Mouse (Mus musculus): ENCODE data around the gene Luzp1. TPM values are rescaled to one million over a fixed set of nuclear protein-coding genes. Genes with fewer than 3 reads are reported as not detected.

Gene Luzp1
- polyA plus RNA-seq, 1 experiment from 2014 or later: 101 TPM

GRCm38 (mm10) chr4:136560270-136560991 lies 90.9 kb downstream of the Luzp1 start:
- Histone ChIP-seq H3K36me3 (replicated peaks) (peaks cover 90% of the 10 kb centered on the region), H3K4me1 (no peaks in the 10 kb centered on the region), H3K27ac (no peak overlapping the region), H3K4me2 (no peak overlapping the region), H3K9me3 (no peaks in the 10 kb centered on the region), H3K27me3 (no peaks in the 10 kb centered on the region), H3K4me3 (replicated peaks) (no peak overlapping the region), H3K9ac (no peak overlapping the region)
- ATAC-seq (ENCODE audit: low FRiP score): no peak
- WGBS: 93% methylated on average over 8 of the region's 8 CpGs

- H3K4me2 ChIP-seq: no peak overlapping the region
- WGBS: 80% methylated on average over 6 of the region's 6 CpGs
- ATAC-seq (ENCODE audit: low FRiP score): no peak
- no peaks in the 10 kb centered on the region for H3K27me3 ChIP-seq
- no peaks in the 10 kb centered on the region for H3K4me1 ChIP-seq
- no peaks in the 10 kb centered on the region for H3K9me3 ChIP-seq
- no peak overlapping the region for H3K27ac ChIP-seq
- no peak overlapping the region for H3K9ac ChIP-seq
- peaks cover 92% of the 10 kb centered on the region for H3K36me3 ChIP-seq (replicated peaks)
- H3K4me3 ChIP-seq (replicated peaks): no peak overlapping the region
Measured at GRCm38 (mm10) chr4:136562755-136563154, 93.2 kb downstream of the Luzp1 start.

- Histone ChIP-seq H3K9ac (no peak overlapping the region), H3K36me3 (replicated peaks) (peaks cover 81% of the 10 kb centered on the region), H3K4me3 (replicated peaks) (no peak overlapping the region), H3K9me3 (no peaks in the 10 kb centered on the region), H3K4me1 (no peaks in the 10 kb centered on the region), H3K4me2 (no peak overlapping the region), H3K27me3 (no peaks in the 10 kb centered on the region), H3K27ac (no peak overlapping the region)
- WGBS: 87% methylated on average over 3 of the region's 3 CpGs
- no peak for ATAC-seq (ENCODE audit: low FRiP score)
Measured at GRCm38 (mm10) chr4:136568629-136569028, 99.1 kb downstream of the Luzp1 start.

- Histone ChIP-seq H3K4me3 (replicated peaks) (no peak overlapping the region), H3K9me3 (no peaks in the 10 kb centered on the region), H3K27me3 (no peaks in the 10 kb centered on the region), H3K4me1 (no peaks in the 10 kb centered on the region), H3K27ac (no peak overlapping the region), H3K4me2 (no peak overlapping the region), H3K36me3 (replicated peaks) (peaks cover 70% of the 10 kb centered on the region), H3K9ac (no peak overlapping the region)
- no peak for ATAC-seq (ENCODE audit: low FRiP score)
Measured at GRCm38 (mm10) chr4:136569998-136570397, 100.4 kb downstream of the Luzp1 start.

- Histone ChIP-seq H3K36me3 (replicated peaks) (0 out of 2 replicates have a peak, but pooled peaks cover 2% of the 10 kb centered on the region), H3K4me1 (peaks cover under 1% of the 10 kb centered on the region; the same call in 1 of the 2 replicates), H3K27me3 (no peaks in the 10 kb centered on the region), H3K4me2 (no peak overlapping the region), H3K9ac (no peak overlapping the region), H3K27ac (no peak overlapping the region), H3K9me3 (no peaks in the 10 kb centered on the region), H3K4me3 (replicated peaks) (no peak overlapping the region)
- 97% methylated on average over 3 of the region's 3 CpGs for WGBS
- no peak for ATAC-seq (ENCODE audit: low FRiP score)
Measured at GRCm38 (mm10) chr4:136581885-136582284, 112.3 kb downstream of the Luzp1 start.

GRCm38 (mm10) chr4:136587221-136587827 lies 117.8 kb downstream of the Luzp1 start:
- no peak overlapping the region for H3K4me3 ChIP-seq (replicated peaks)
- H3K4me1 ChIP-seq: peaks cover 12% of the 10 kb centered on the region
- H3K9me3 ChIP-seq: no peaks in the 10 kb centered on the region
- no peak overlapping the region for H3K27ac ChIP-seq
- no peak overlapping the region for H3K4me2 ChIP-seq
- no peak for ATAC-seq (ENCODE audit: low FRiP score)
- H3K9ac ChIP-seq: no peak overlapping the region
- WGBS: 89% methylated on average over 4 of the region's 4 CpGs
- H3K36me3 ChIP-seq (replicated peaks): peaks cover 17% of the 10 kb centered on the region
- no peaks in the 10 kb centered on the region for H3K27me3 ChIP-seq

GRCm38 (mm10) chr4:136588003-136588402 lies 118.4 kb downstream of the Luzp1 start:
- no peaks in the 10 kb centered on the region for H3K27me3 ChIP-seq
- H3K4me1 ChIP-seq: peaks cover 12% of the 10 kb centered on the region
- H3K27ac ChIP-seq: no peak overlapping the region
- no peak overlapping the region for H3K9ac ChIP-seq
- no peaks in the 10 kb centered on the region for H3K9me3 ChIP-seq
- H3K4me2 ChIP-seq: no peak overlapping the region
- no peak for ATAC-seq (ENCODE audit: low FRiP score)
- H3K4me3 ChIP-seq (replicated peaks): no peak overlapping the region
- 94% methylated on average over 4 of the region's 4 CpGs for WGBS
- H3K36me3 ChIP-seq (replicated peaks): peaks cover 21% of the 10 kb centered on the region

GRCm38 (mm10) chr4:136592111-136592510 lies 122.5 kb downstream of the Luzp1 start:
- no peak for ATAC-seq (ENCODE audit: low FRiP score)
- peaks cover 27% of the 10 kb centered on the region for H3K4me1 ChIP-seq
- 82% methylated on average over 4 of the region's 4 CpGs for WGBS

GRCm38 (mm10) chr4:136594006-136594405 lies 124.4 kb downstream of the Luzp1 start:
- Histone ChIP-seq H3K27ac (no peak overlapping the region), H3K4me1 (peaks cover 23% of the 10 kb centered on the region), H3K9me3 (no peaks in the 10 kb centered on the region), H3K27me3 (no peaks in the 10 kb centered on the region), H3K4me2 (no peak overlapping the region), H3K9ac (no peak overlapping the region), H3K36me3 (replicated peaks) (peaks cover 21% of the 10 kb centered on the region), H3K4me3 (replicated peaks) (no peak overlapping the region)
- no peak for ATAC-seq (ENCODE audit: low FRiP score)
- 88% methylated on average over 2 of the region's 2 CpGs for WGBS

More at GRCm38 (mm10) chr4:136592111-136592510, 122.5 kb downstream of the Luzp1 start:
- H3K9ac ChIP-seq: no peak overlapping the region
- peaks cover 21% of the 10 kb centered on the region for H3K36me3 ChIP-seq (replicated peaks)
- no peak overlapping the region for H3K4me2 ChIP-seq
- H3K9me3 ChIP-seq: no peaks in the 10 kb centered on the region
- H3K27ac ChIP-seq: no peak overlapping the region
- no peaks in the 10 kb centered on the region for H3K27me3 ChIP-seq
- H3K4me3 ChIP-seq (replicated peaks): no peak overlapping the region

GRCm38 (mm10) chr4:136595221-136595620 lies 125.7 kb downstream of the Luzp1 start:
- H3K27ac ChIP-seq: no peak overlapping the region

GRCm38 (mm10) chr4:136598268-136598876 lies 128.8 kb downstream of the Luzp1 start:
- WGBS: 94% methylated on average over 7 of the region's 7 CpGs
- no peak for ATAC-seq (ENCODE audit: low FRiP score)

More at GRCm38 (mm10) chr4:136595221-136595620, 125.7 kb downstream of the Luzp1 start:
- Histone ChIP-seq H3K27me3 (no peaks in the 10 kb centered on the region), H3K9me3 (no peaks in the 10 kb centered on the region), H3K4me1 (peaks cover 21% of the 10 kb centered on the region), H3K4me2 (no peak overlapping the region), H3K4me3 (replicated peaks) (no peak overlapping the region), H3K9ac (no peak overlapping the region), H3K36me3 (replicated peaks) (peaks cover 18% of the 10 kb centered on the region)
- 89% methylated on average over 6 of the region's 6 CpGs for WGBS
- ATAC-seq (ENCODE audit: low FRiP score): no peak

GRCm38 (mm10) chr4:136599869-136600268 lies 130.3 kb downstream of the Luzp1 start:
- no peak overlapping the region for H3K4me3 ChIP-seq (replicated peaks)

More at GRCm38 (mm10) chr4:136598268-136598876, 128.8 kb downstream of the Luzp1 start:
- no peak overlapping the region for H3K4me2 ChIP-seq
- no peak overlapping the region for H3K4me3 ChIP-seq (replicated peaks)
- H3K27me3 ChIP-seq: no peaks in the 10 kb centered on the region
- H3K9ac ChIP-seq: no peak overlapping the region
- H3K36me3 ChIP-seq (replicated peaks): 0 out of 2 replicates have a peak, but pooled peaks cover 3% of the 10 kb centered on the region
- H3K27ac ChIP-seq: no peak overlapping the region
- H3K4me1 ChIP-seq: peaks cover 36% of the 10 kb centered on the region
- H3K9me3 ChIP-seq: no peaks in the 10 kb centered on the region

More at GRCm38 (mm10) chr4:136599869-136600268, 130.3 kb downstream of the Luzp1 start:
- ATAC-seq (ENCODE audit: low FRiP score): no peak
- Histone ChIP-seq H3K9me3 (no peaks in the 10 kb centered on the region), H3K4me1 (peaks cover 25% of the 10 kb centered on the region), H3K27ac (no peak overlapping the region), H3K9ac (no peak overlapping the region), H3K36me3 (replicated peaks) (0 out of 2 replicates have a peak, but pooled peaks cover 3% of the 10 kb centered on the region), H3K27me3 (no peaks in the 10 kb centered on the region), H3K4me2 (peak overlapping the region; percentile 63; the same call in 1 of the 2 replicates)
- WGBS: 94% methylated on average over 3 of the region's 3 CpGs
